Mouse (Mus musculus) embryonic fibroblast, embryonic 13.5 days (primary cell): ENCODE results near the gene Nme6. TPM values are rescaled to one million over a fixed set of nuclear protein-coding genes. Genes with fewer than 3 reads are reported as not detected.

Experiments used
- H3K27ac ChIP-seq: 2 replicates; pipeline ENCODE4 v1.5.1; 2012; ENCODE audit warnings: low read length, control low read depth, inconsistent platforms; ENCODE audit not compliant: insufficient read depth
- H3K4me1 ChIP-seq: 2 replicates; pipeline ENCODE4 v1.6.1; 2011; ENCODE audit warnings: low read length; ENCODE audit not compliant: control insufficient read depth, insufficient read depth
- H3K4me3 ChIP-seq: 2 replicates; pipeline ENCODE4 v1.5.1; 2011; ENCODE audit warnings: mild to moderate bottlenecking, control low read depth, low read length; ENCODE audit not compliant: insufficient read depth
- CTCF ChIP-seq: IDR thresholded peaks from 2 replicates; pipeline ENCODE4 v1.5.1; 2011; ENCODE audit warnings: mild to moderate bottlenecking, control low read depth, low read length, moderate library complexity, borderline replicate concordance; ENCODE audit not compliant: insufficient read depth
- POLR2A ChIP-seq: IDR thresholded peaks from 2 replicates; pipeline ENCODE4 v1.6.1; 2011; ENCODE audit warnings: low read depth, mild to moderate bottlenecking, control low read depth, low read length, moderate library complexity
- polyA plus RNA-seq: library from polyadenylated mRNA; stranded (reverse); fragments of >200 nt; gene quantifications from 2 replicates; pipeline ENCODE4 v1.2.4, GENCODE M21; 2011; ENCODE audit warnings: low read depth; ENCODE audit not compliant: missing spikeins, insufficient read length

Nme6 gene
- polyA plus RNA-seq, 1 experiment = 21.3 TPM

- no peak overlapping the region for H3K4me3 ChIP-seq
- no peak overlapping the region for H3K27ac ChIP-seq
- TF ChIP-seq POLR2A (no peak), CTCF (no peak)
- H3K4me1 ChIP-seq = no peaks in the 10 kb centered on the region; the same call in 1 of the 2 replicates
These were observed 33.7 kb downstream of the Nme6 start for GRCm38 (mm10) chr9:109866218-109866617.

GRCm38 (mm10) chr9:109870983-109871572, 38.5 kb downstream of the Nme6 start:
- Histone ChIP-seq H3K27ac (no peak overlapping the region), H3K4me1 (no peaks in the 10 kb centered on the region), H3K4me3 (no peak overlapping the region)
- TF ChIP-seq CTCF = no peak
- TF ChIP-seq POLR2A = no peak

- Histone ChIP-seq H3K4me1 (no peaks in the 10 kb centered on the region), H3K27ac (peak within 1 kb of the TSS; percentile 62), H3K4me3 (peak within 1 kb of the TSS; percentile 96)
- no peak for TF ChIP-seq CTCF
- TF ChIP-seq POLR2A = peak; percentile 83
These were observed 42.5 kb downstream of the Nme6 start, which contains the start of gene Cdc25a for GRCm38 (mm10) chr9:109874797-109875691. Gene Cdc25a (plus strand): TSS chr9:109875579.

- Histone ChIP-seq H3K4me3 (peak overlapping the region; percentile 96), H3K4me1 (no peaks in the 10 kb centered on the region), H3K27ac (peak overlapping the region; percentile 62)
- no peak for TF ChIP-seq CTCF
- no peak; the same call in 1 of the 2 replicates for TF ChIP-seq POLR2A
These were observed 43.4 kb downstream of the Nme6 start for GRCm38 (mm10) chr9:109875695-109876601.

GRCm38 (mm10) chr9:109876756-109877155, 44.2 kb downstream of the Nme6 start:
- Histone ChIP-seq H3K4me1 (no peaks in the 10 kb centered on the region), H3K27ac (no peak overlapping the region), H3K4me3 (peak overlapping the region; percentile 96)
- TF ChIP-seq CTCF (no peak), POLR2A (peak; percentile 28; the same call in 1 of the 2 replicates)

- H3K4me3 ChIP-seq = peak overlapping the region; percentile 96
- no peaks in the 10 kb centered on the region for H3K4me1 ChIP-seq
- no peak overlapping the region for H3K27ac ChIP-seq
- no peak for TF ChIP-seq CTCF
These were observed 45.1 kb downstream of the Nme6 start for GRCm38 (mm10) chr9:109877666-109878065.

- Histone ChIP-seq H3K4me3 (no peak overlapping the region), H3K27ac (no peak overlapping the region), H3K4me1 (no peaks in the 10 kb centered on the region)
- no peak for TF ChIP-seq POLR2A
- no peak for TF ChIP-seq CTCF
These were observed 46.8 kb downstream of the Nme6 start for GRCm38 (mm10) chr9:109879305-109879704.

- Histone ChIP-seq H3K4me3 (no peak overlapping the region), H3K27ac (no peak overlapping the region), H3K4me1 (no peaks in the 10 kb centered on the region)
- TF ChIP-seq POLR2A = no peak
- TF ChIP-seq CTCF = no peak
These were observed 53.7 kb downstream of the Nme6 start for GRCm38 (mm10) chr9:109886259-109886658.

- TF ChIP-seq POLR2A (no peak), CTCF (no peak)
- H3K4me3 ChIP-seq = no peak overlapping the region
- H3K4me1 ChIP-seq = no peaks in the 10 kb centered on the region
- no peak overlapping the region for H3K27ac ChIP-seq
These were observed 54.8 kb downstream of the Nme6 start for GRCm38 (mm10) chr9:109887321-109887720.
